ENCODE assay signal across 8 mouse cellular contexts in genomic region chr3:113629606-113630359, GRCm38 (mm10). TPM values are rescaled to one million over a fixed set of nuclear protein-coding genes. Genes with fewer than 3 reads are reported as not detected.
DNase-seq lines count a peak whose midpoint lies in the region; ATAC-seq and TF ChIP-seq lines count a peak whose summit lies in the region.

Gene Rnpc3 (minus strand): TSS chr3:113630149.

- peak within 1 kb of the TSS; percentile 78 for H3K4me3 ChIP-seq in embryonic facial prominence, embryonic 13.5 days
- peak within 1 kb of the TSS; percentile 80 for H3K4me3 ChIP-seq in kidney, adult 2 months (ENCODE audit: insufficient read depth, low read depth, low read length)
- peak within 1 kb of the TSS; percentile 71 for H3K4me3 ChIP-seq in limb, embryonic 12.5 days (replicated peaks)
- H3K4me3 ChIP-seq in midbrain, embryonic 15.5 days, result peak within 1 kb of the TSS; percentile 75
- peak within 1 kb of the TSS; percentile 88 for H3K4me3 ChIP-seq in spleen, adult 2 months (ENCODE audit: extremely low read depth, insufficient read depth, insufficient read length)

- peak; percentile 99 for ATAC-seq in embryonic facial prominence, embryonic 13.5 days (ENCODE audit: insufficient number of reproducible peaks, insufficient read depth, low FRiP score, low TSS enrichment, low read depth)
- ATAC-seq in limb, embryonic 12.5 days (ENCODE audit: insufficient number of reproducible peaks, insufficient read depth, low FRiP score, low TSS enrichment, low read depth), result peak; percentile 97
- ATAC-seq in midbrain, embryonic 15.5 days (replicated peaks), result peak; percentile 98

- H3K27ac ChIP-seq in embryonic facial prominence, embryonic 13.5 days, result peak within 1 kb of the TSS; percentile 100
- H3K27ac ChIP-seq in kidney, adult 2 months (ENCODE audit: insufficient read depth, low read depth, low read length), result peak within 1 kb of the TSS; percentile 94
- H3K27ac ChIP-seq in limb, embryonic 12.5 days, result peak within 1 kb of the TSS; percentile 100
- peak within 1 kb of the TSS; percentile 99 for H3K27ac ChIP-seq in midbrain, embryonic 15.5 days
- H3K27ac ChIP-seq in spleen, adult 2 months (ENCODE audit: insufficient read depth, low read length), result peak within 1 kb of the TSS; percentile 99

- no peaks in the 10 kb centered on the region for H3K9me3 ChIP-seq in embryonic facial prominence, embryonic 13.5 days
- H3K9me3 ChIP-seq in limb, embryonic 12.5 days, result no peaks in the 10 kb centered on the region
- no peaks in the 10 kb centered on the region for H3K9me3 ChIP-seq in midbrain, embryonic 15.5 days

- under 1% methylated on average over 70 of the region's 70 CpGs for WGBS in embryonic facial prominence, embryonic 13.5 days
- WGBS in kidney, adult 2 months, result under 1% methylated on average over 70 of the region's 70 CpGs
- WGBS in limb, embryonic 12.5 days, result under 1% methylated on average over 61 of the region's 70 CpGs
- under 1% methylated on average over 70 of the region's 70 CpGs for WGBS in midbrain, embryonic 15.5 days
- under 1% methylated on average over 70 of the region's 70 CpGs for WGBS in spleen, adult 2 months

- peaks cover 7% of the 10 kb centered on the region for H3K36me3 ChIP-seq in embryonic facial prominence, embryonic 13.5 days
- no peaks in the 10 kb centered on the region for H3K36me3 ChIP-seq in kidney, adult 2 months (ENCODE audit: control insufficient read depth, insufficient read depth, low read length)
- peaks cover 11% of the 10 kb centered on the region for H3K36me3 ChIP-seq in limb, embryonic 12.5 days
- H3K36me3 ChIP-seq in midbrain, embryonic 15.5 days (replicated peaks), result no peaks in the 10 kb centered on the region
- H3K36me3 ChIP-seq in spleen, adult 2 months (ENCODE audit: control insufficient read depth, insufficient read depth, low read length), result peaks cover 4% of the 10 kb centered on the region; the same call in 1 of the 2 replicates

- no peak for TF ChIP-seq CTCF in kidney, adult 2 months (conservative IDR thresholded peaks at IDR 0.05; ENCODE audit: insufficient read depth, insufficient read length, low read depth, low read length)
- TF ChIP-seq CTCF in spleen, adult 2 months (IDR thresholded peaks at IDR 0.05; ENCODE audit: extremely low read depth, insufficient read depth, insufficient read length, insufficient replicate concordance), result no peak

- H3K4me1 ChIP-seq in embryonic facial prominence, embryonic 13.5 days, result no peaks in the 10 kb centered on the region
- peaks cover 3% of the 10 kb centered on the region for H3K4me1 ChIP-seq in kidney, adult 2 months (ENCODE audit: control insufficient read depth, insufficient read depth, low read length)
- H3K4me1 ChIP-seq in limb, embryonic 12.5 days (replicated peaks), result peaks cover 6% of the 10 kb centered on the region
- H3K4me1 ChIP-seq in midbrain, embryonic 15.5 days, result peaks cover 10% of the 10 kb centered on the region
- no peaks in the 10 kb centered on the region; the same call in 1 of the 2 replicates for H3K4me1 ChIP-seq in spleen, adult 2 months (ENCODE audit: control insufficient read depth, insufficient read depth, insufficient read length)

- peak within 1 kb of the TSS; percentile 91 for H3K9ac ChIP-seq in embryonic facial prominence, embryonic 13.5 days
- peak within 1 kb of the TSS; percentile 86 for H3K9ac ChIP-seq in limb, embryonic 12.5 days (replicated peaks)
- peak within 1 kb of the TSS; percentile 88 for H3K9ac ChIP-seq in midbrain, embryonic 15.5 days

- peak; percentile 97 for DNase-seq in 3134 (ENCODE audit: extremely low read depth, insufficient read length, low spot score)
- DNase-seq in adrenal gland, postnatal 36 days, result peak; percentile 96 to 97
- DNase-seq in heart, adult 18-20 months, result peak; percentile 97 to 99
- DNase-seq in kidney, adult 2 months, result peak; percentile 98
- peak; percentile 96 for DNase-seq in spleen, adult 2 months (ENCODE audit: low read depth in 1 of 2, low spot score in 2 of 2)

- peak within 1 kb of the TSS; percentile 63 for H3K4me2 ChIP-seq in embryonic facial prominence, embryonic 13.5 days
- peak within 1 kb of the TSS; percentile 68 for H3K4me2 ChIP-seq in limb, embryonic 12.5 days
- H3K4me2 ChIP-seq in midbrain, embryonic 15.5 days, result peak within 1 kb of the TSS; percentile 63

- peak; percentile 45 for TF ChIP-seq POLR2A in kidney, adult 2 months (IDR thresholded peaks at IDR 0.05; ENCODE audit: low read depth, low read length)
- TF ChIP-seq POLR2A in spleen, adult 2 months (IDR thresholded peaks at IDR 0.05; ENCODE audit: low read depth, low read length), result no peak; the same call in none of the 2 replicates

- no peaks in the 10 kb centered on the region for H3K27me3 ChIP-seq in embryonic facial prominence, embryonic 13.5 days
- no peaks in the 10 kb centered on the region for H3K27me3 ChIP-seq in kidney, adult 2 months (replicated peaks; ENCODE audit: control insufficient read depth, insufficient read depth, low read length)
- no peaks in the 10 kb centered on the region for H3K27me3 ChIP-seq in limb, embryonic 12.5 days
- H3K27me3 ChIP-seq in midbrain, embryonic 15.5 days (replicated peaks), result no peaks in the 10 kb centered on the region
- H3K27me3 ChIP-seq in spleen, adult 2 months (ENCODE audit: control insufficient read depth, insufficient read depth, low read length), result no peaks in the 10 kb centered on the region

RNA-seq across cellular contexts. Expression of gene Rnpc3, which starts in this region (rescaled TPM):
- 10 to 100 TPM; 20.6 to 22.8 TPM for total RNA-seq in adrenal gland, postnatal 36 days (2021)
- polyA plus RNA-seq in embryonic facial prominence, embryonic 13.5 days (2015; fragmentation: Nextera tagmentation; extraction: Ambion mirVana), result 42.9 and 43.6 TPM in 2 replicates
- total RNA-seq in heart, adult 18-20 months (2021), result 10 to 100 TPM in 1 of 2 experiments, 1 to 10 TPM in 1; 8.8 to 10.8 TPM
- polyA plus RNA-seq in kidney, adult 2 months (2012; rRNA removed), result 7.7 and 7.8 TPM in 2 replicates
- 42.2 and 46.3 TPM in 2 replicates for polyA plus RNA-seq in limb, embryonic 12.5 days (2016; fragmentation: Nextera tagmentation; extraction: Ambion mirVana)
- 52.8 and 60.3 TPM in 2 replicates for polyA plus RNA-seq in midbrain, embryonic 15.5 days (2015; fragmentation: Nextera tagmentation; extraction: Ambion mirVana)
- 4.2 and 5.6 TPM in 2 replicates for polyA plus RNA-seq in spleen, adult 2 months (2012; rRNA removed)

Comparison
In these comparisons a context has a peak if more than half of its experiments do, and no peak if none do; other contexts are left out.
1. Peak in every context shown above with its lines: DNase-seq, ATAC-seq, H3K4me3 ChIP-seq and H3K27ac ChIP-seq.